Mouse (Mus musculus) layer of hippocampus, adult 2 months (tissue): ENCODE measurements around the gene Hdac9. TPM values are rescaled to one million over a fixed set of nuclear protein-coding genes. Genes with fewer than 3 reads are reported as not detected.

Experiments
- DNase-seq, 2 experiments: peaks; one replicate each; pipeline ENCODE4 v3.0.0; 2022; ENCODE audit warnings: low spot score in 2 of 2
- H3K27ac ChIP-seq: fragments of 200-600 bp; 2 replicates; pipeline ENCODE4 v1.8.1; 2022
- H3K4me3 ChIP-seq: fragments of 200-600 bp; 2 replicates; pipeline ENCODE4 v1.8.1; 2022; ENCODE audit warnings: mild to moderate bottlenecking
- CTCF ChIP-seq: fragments of 200-600 bp; conservative IDR thresholded peaks from 2 replicates; pipeline ENCODE4 v1.8.1; 2022; ENCODE audit warnings: antibody characterized with exemption, mild to moderate bottlenecking, moderate library complexity
- total RNA-seq, 2 experiments: library from RNA; stranded (reverse); gene quantifications; 2 replicates each; pipeline ENCODE4 v1.2.3; 2021

Hdac9 gene
- total RNA-seq, 2 experiments from 2014 or later, result 34.7 to 35.2 TPM

- Histone ChIP-seq H3K4me3 (no peak overlapping the region), H3K27ac (no peak overlapping the region)
- no peak for TF ChIP-seq CTCF
- no peak for DNase-seq
These were observed 696.6 kb downstream of the Hdac9 start for GRCm38 (mm10) chr12:34220051-34220926.

- no peak for TF ChIP-seq CTCF
- DNase-seq, result no peak
- Histone ChIP-seq H3K4me3 (no peak overlapping the region), H3K27ac (no peak overlapping the region)
These were observed 698.3 kb downstream of the Hdac9 start for GRCm38 (mm10) chr12:34218561-34218960.

DNA sequence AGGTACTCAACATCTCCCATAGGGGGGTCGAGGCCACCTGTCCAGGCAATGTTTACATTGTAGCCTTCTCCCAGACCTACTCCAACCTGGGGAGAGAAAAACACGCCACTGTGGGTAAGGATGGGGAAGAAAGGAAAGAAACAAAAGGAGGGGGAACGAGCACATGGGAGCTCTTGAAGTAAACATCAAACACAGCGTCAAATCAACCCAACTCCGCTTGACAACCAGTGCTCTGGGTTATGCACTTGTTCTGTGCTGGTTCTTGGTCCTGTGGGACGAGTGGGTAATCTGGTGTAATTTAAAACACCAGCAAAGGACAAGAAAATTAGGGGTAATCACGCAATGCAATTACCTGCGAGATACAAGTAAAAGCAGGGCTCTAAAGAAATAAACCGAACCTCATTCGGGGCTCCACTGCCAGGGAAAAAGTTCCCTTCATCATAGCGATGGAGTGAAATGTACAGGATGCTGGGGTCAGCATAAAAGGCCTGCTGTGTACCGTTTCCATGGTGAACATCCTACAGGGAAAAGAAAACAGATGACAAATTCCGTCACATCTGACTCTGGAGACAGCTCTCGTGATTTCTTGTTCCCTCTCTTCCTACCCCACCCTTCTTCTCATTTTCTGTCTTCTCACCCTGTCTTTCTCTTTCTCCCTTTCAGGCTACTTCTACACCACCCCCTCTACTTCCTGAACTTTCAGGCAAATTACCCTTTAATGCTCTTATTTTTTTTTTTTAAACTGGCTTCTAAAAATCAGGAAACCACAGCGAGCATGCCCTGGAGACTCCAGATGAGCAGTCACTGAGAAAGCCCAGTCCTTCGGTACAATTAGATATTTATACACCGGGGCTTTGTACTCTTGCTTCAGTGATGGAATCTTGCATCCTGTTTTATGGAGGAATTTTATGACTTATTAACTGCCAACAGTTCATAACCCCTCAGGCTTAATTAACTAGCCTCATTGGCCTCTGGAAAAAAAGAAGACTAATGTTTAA is 701.6 kb downstream of the Hdac9 start:
- H3K27ac ChIP-seq, result no peak overlapping the region
- TF ChIP-seq CTCF, result no peak
- no peak overlapping the region for H3K4me3 ChIP-seq
- no peak for DNase-seq

DNA sequence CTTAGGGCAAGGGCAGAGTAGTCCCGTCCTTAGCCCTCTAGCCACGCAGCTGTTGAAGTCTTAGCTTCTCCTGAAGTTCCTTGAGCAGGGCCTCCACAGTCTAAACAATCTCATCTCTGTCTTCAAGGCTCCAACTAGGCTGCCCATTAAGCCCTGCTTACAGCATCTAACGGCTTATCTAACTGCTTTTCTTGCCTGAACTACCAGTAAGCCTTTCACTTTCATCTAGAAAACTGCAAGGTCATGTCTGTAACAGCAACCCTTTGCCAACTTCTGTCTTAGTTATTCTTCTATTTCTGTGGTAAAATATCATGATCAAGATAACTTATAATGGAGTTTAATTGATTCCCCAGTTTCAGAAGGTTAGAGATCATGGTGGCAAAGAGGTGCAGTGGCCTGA is 704.7 kb downstream of the Hdac9 start:
- Histone ChIP-seq H3K4me3 (no peak overlapping the region), H3K27ac (no peak overlapping the region)
- TF ChIP-seq CTCF, result no peak
- DNase-seq, result no peak

DNA sequence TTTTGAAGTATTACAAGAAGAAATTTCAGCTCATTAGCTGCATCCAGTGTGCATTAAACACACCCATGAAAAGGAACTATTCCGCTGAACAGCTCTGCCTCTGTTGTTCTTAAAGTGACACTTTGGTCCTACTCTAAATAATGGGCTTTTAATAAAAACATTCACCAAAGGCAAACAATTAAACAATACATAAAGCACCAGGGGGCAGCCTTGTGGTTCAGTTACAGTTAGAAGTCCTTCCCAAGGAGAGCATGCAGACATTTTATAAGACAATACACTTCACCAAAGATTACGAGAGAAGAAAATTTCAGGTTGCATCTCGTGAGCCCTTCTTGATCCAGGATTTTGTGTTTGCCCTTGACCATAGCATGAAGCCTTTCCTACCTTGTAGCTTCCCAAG is 715.4 kb downstream of the Hdac9 start:
- peak; percentile 35; the same call in 1 of the 2 replicates for TF ChIP-seq CTCF
- no peak for DNase-seq
- Histone ChIP-seq H3K4me3 (no peak overlapping the region), H3K27ac (no peak overlapping the region)

- DNase-seq, result no peak
- TF ChIP-seq CTCF, result no peak
- Histone ChIP-seq H3K4me3 (no peak overlapping the region), H3K27ac (no peak overlapping the region)
These were observed 716.9 kb downstream of the Hdac9 start for GRCm38 (mm10) chr12:34200030-34200446.

GRCm38 (mm10) chr12:34195155-34195828 is 721.6 kb downstream of the Hdac9 start:
- no peak for TF ChIP-seq CTCF
- Histone ChIP-seq H3K4me3 (no peak overlapping the region), H3K27ac (no peak overlapping the region)
- DNase-seq, result no peak

- H3K4me3 ChIP-seq, result no peak overlapping the region
- no peak overlapping the region for H3K27ac ChIP-seq
- no peak for TF ChIP-seq CTCF
- no peak for DNase-seq
These were observed 722.8 kb downstream of the Hdac9 start for GRCm38 (mm10) chr12:34194116-34194515.

GRCm38 (mm10) chr12:34191246-34191645 is 725.6 kb downstream of the Hdac9 start:
- H3K4me3 ChIP-seq, result no peak overlapping the region
- DNase-seq, result no peak
- H3K27ac ChIP-seq, result no peak overlapping the region
- no peak for TF ChIP-seq CTCF

- no peak overlapping the region for H3K4me3 ChIP-seq
- no peak overlapping the region for H3K27ac ChIP-seq
- DNase-seq, result no peak
- no peak for TF ChIP-seq CTCF
These were observed 738.0 kb downstream of the Hdac9 start for GRCm38 (mm10) chr12:34178931-34179330.

GRCm38 (mm10) chr12:34176790-34177189 is 740.1 kb downstream of the Hdac9 start:
- DNase-seq, result no peak
- Histone ChIP-seq H3K4me3 (no peak overlapping the region), H3K27ac (no peak overlapping the region)
- TF ChIP-seq CTCF, result no peak

- peak; percentile 40 to 64 for DNase-seq
- Histone ChIP-seq H3K27ac (no peak overlapping the region), H3K4me3 (no peak overlapping the region)
- TF ChIP-seq CTCF, result no peak
These were observed 743.9 kb downstream of the Hdac9 start for GRCm38 (mm10) chr12:34173036-34173435.
